Mouse (Mus musculus) heart, embryonic 15.5 days (tissue): ENCODE results near the gene 9230102O04Rik. TPM values are rescaled to one million over a fixed set of nuclear protein-coding genes. Genes with fewer than 3 reads are reported as not detected.

Experiments
- ATAC-seq: fragments of 200-750 bp; cut with Nextera tagmentation; replicated peaks from 2 replicates; pipeline ENCODE4 v1.8.0; 2017; ENCODE audit warnings: low read depth, moderate TSS enrichment; ENCODE audit not compliant: insufficient number of reproducible peaks, insufficient read depth, low FRiP score
- H3K27ac ChIP-seq: fragments of 300-500 bp; sonication (generic); 2 replicates; pipeline ENCODE4 v1.5.1; 2015; ENCODE audit warnings: mild to moderate bottlenecking, inconsistent platforms
- H3K27me3 ChIP-seq: fragments of 300-500 bp; sonication (generic); 2 replicates; pipeline ENCODE4 v1.6.1; 2015; ENCODE audit warnings: inconsistent platforms
- H3K36me3 ChIP-seq: fragments of 300-500 bp; sonication (generic); 2 replicates; pipeline ENCODE4 v1.6.1; 2015; ENCODE audit warnings: mild to moderate bottlenecking, inconsistent platforms
- H3K4me1 ChIP-seq: fragments of 300-500 bp; sonication (generic); replicated peaks from 2 replicates; pipeline ENCODE4 v1.6.1; 2015; ENCODE audit warnings: inconsistent platforms
- H3K4me2 ChIP-seq: fragments of 300-500 bp; sonication (generic); 2 replicates; pipeline ENCODE4 v1.6.1; 2015; ENCODE audit warnings: inconsistent platforms, mild to moderate bottlenecking, moderate library complexity
- H3K4me3 ChIP-seq: fragments of 300-500 bp; sonication (generic); 2 replicates; pipeline ENCODE4 v1.5.1; 2015; ENCODE audit warnings: mild to moderate bottlenecking, inconsistent platforms
- H3K9ac ChIP-seq: fragments of 300-500 bp; sonication (generic); 2 replicates; pipeline ENCODE4 v1.6.1; 2015; ENCODE audit warnings: mild to moderate bottlenecking, inconsistent platforms
- H3K9me3 ChIP-seq: fragments of 300-500 bp; sonication (generic); replicated peaks from 2 replicates; pipeline ENCODE4 v1.6.1; 2016; ENCODE audit warnings: inconsistent platforms
- WGBS: fragments of 180-500 bp; shearing (Covaris S2); methylation state at CpG from one replicate; pipeline ENCODE4 v1.1.7; 2015; ENCODE audit warnings: mixed read lengths; 5-methylcytosine and 5-hydroxymethylcytosine counted together
- polyA plus RNA-seq: library from polyadenylated mRNA; unstranded; fragments of >200 nt; fragmentation: Nextera tagmentation; extraction: Ambion mirVana; gene quantifications from 2 replicates; pipeline ENCODE4 v1.2.1, GENCODE M21; 2015

The 9230102O04Rik gene
- polyA plus RNA-seq, 1 experiment from 2014 or later: not detected

DNA sequence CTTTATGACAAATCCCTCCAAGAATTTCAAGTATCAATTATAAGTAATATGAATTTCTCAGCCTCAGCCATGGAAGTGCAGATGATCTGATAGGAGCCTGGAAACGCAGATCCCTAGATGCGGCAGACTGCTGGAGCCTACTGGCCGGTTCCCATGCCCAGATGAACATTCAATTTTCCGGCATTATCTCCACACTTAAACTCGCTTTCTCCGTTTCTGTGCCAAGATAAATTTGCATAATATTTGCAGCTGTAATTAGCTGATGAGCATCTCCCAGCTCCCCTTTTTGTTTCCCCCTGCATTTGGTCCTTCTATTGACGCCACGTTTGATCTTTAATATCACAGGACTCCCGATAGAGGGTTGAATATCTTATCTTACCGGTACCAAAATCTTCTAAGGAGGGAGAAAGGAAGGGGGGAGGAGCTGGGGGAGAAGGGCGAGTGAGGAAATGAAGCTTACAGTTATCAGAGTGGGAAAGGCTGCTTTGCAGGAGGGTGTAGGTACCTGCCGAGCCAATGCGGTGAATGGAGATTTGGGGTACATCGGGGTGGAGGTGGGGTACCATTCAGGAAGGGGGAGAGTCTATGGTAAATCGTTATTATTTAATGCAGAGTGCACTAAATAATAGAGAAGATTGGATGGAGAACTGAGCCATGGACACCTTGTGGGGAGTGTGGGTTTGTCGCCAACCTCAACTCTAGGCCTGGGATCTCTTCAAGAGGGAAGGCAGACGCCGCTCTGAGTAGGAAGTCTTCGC, 5.7 kb upstream of the 9230102O04Rik start:
- Histone ChIP-seq H3K27ac (no peak overlapping the region), H3K9ac (no peak overlapping the region), H3K9me3 (no peaks in the 10 kb centered on the region), H3K4me1 (peaks cover 10% of the 10 kb centered on the region), H3K4me2 (no peak overlapping the region), H3K27me3 (peaks cover 93% of the 10 kb centered on the region), H3K36me3 (no peaks in the 10 kb centered on the region), H3K4me3 (no peak overlapping the region)
- no peak for ATAC-seq
- WGBS: 3% methylated on average over 19 of the region's 19 CpGs

GRCm38 (mm10) chr2:9893272-9893953, 4.1 kb upstream of the 9230102O04Rik start:
- Histone ChIP-seq H3K4me2 (no peak overlapping the region), H3K4me3 (no peak overlapping the region), H3K27ac (no peak overlapping the region), H3K9ac (no peak overlapping the region), H3K9me3 (no peaks in the 10 kb centered on the region), H3K27me3 (peaks cover 95% of the 10 kb centered on the region), H3K4me1 (peaks cover 22% of the 10 kb centered on the region), H3K36me3 (no peaks in the 10 kb centered on the region)
- 2% methylated on average over 6 of the region's 6 CpGs for WGBS
- no peak for ATAC-seq

DNA sequence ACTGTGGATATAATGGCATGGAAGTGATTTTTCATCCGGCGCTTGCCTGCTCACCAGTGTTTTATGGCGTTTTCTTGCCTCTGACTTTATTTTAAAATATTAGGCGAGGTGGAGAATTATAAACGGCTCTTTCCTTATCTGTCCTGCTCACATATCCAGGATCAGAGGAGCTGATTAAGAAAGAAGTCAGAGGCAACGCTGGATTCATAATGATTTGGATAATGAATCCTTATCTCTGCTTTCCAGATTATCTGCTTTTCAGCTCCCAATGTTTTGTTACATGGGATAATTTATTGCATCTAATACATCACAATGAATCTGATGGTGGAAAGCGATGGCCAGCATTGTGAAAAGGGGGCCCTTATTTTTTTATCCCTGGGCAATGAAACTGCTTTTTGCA, 3.2 kb upstream of the 9230102O04Rik start:
- H3K4me3 ChIP-seq: no peak overlapping the region
- 8% methylated on average over 7 of the region's 7 CpGs for WGBS
- H3K27me3 ChIP-seq: peaks cover 93% of the 10 kb centered on the region
- no peak overlapping the region for H3K4me2 ChIP-seq
- no peak for ATAC-seq
- no peaks in the 10 kb centered on the region for H3K36me3 ChIP-seq
- peaks cover 22% of the 10 kb centered on the region for H3K4me1 ChIP-seq
- H3K27ac ChIP-seq: no peak overlapping the region
- H3K9ac ChIP-seq: no peak overlapping the region
- H3K9me3 ChIP-seq: no peaks in the 10 kb centered on the region

GRCm38 (mm10) chr2:9890906-9891305, 1.6 kb upstream of the 9230102O04Rik start:
- no peak for ATAC-seq
- Histone ChIP-seq H3K4me2 (no peak overlapping the region), H3K9ac (no peak overlapping the region), H3K4me1 (peaks cover 18% of the 10 kb centered on the region), H3K27ac (no peak overlapping the region), H3K36me3 (no peaks in the 10 kb centered on the region), H3K27me3 (peaks cover 93% of the 10 kb centered on the region), H3K9me3 (no peaks in the 10 kb centered on the region), H3K4me3 (no peak overlapping the region)
- WGBS: 7% methylated on average over 5 of the region's 5 CpGs

GRCm38 (mm10) chr2:9890251-9890650, 911 bp upstream of the 9230102O04Rik start:
- H3K9me3 ChIP-seq: no peaks in the 10 kb centered on the region
- no peaks in the 10 kb centered on the region for H3K36me3 ChIP-seq
- peaks cover 93% of the 10 kb centered on the region for H3K27me3 ChIP-seq
- no peak for ATAC-seq
- H3K9ac ChIP-seq: no peak overlapping the region
- H3K27ac ChIP-seq: no peak overlapping the region
- H3K4me2 ChIP-seq: peak overlapping the region; percentile 68
- peak overlapping the region; percentile 38 for H3K4me3 ChIP-seq
- 5% methylated on average over 8 of the region's 8 CpGs for WGBS
- H3K4me1 ChIP-seq: peaks cover 12% of the 10 kb centered on the region

- H3K27me3 ChIP-seq: peaks cover 93% of the 10 kb centered on the region
- no peak within 1 kb of the TSS for H3K27ac ChIP-seq
- H3K9ac ChIP-seq: no peak within 1 kb of the TSS
- H3K4me2 ChIP-seq: peak within 1 kb of the TSS; percentile 68
- peaks cover 12% of the 10 kb centered on the region for H3K4me1 ChIP-seq
- peak within 1 kb of the TSS; percentile 38 for H3K4me3 ChIP-seq
- WGBS: 1% methylated on average over 23 of the region's 23 CpGs
- H3K9me3 ChIP-seq: no peaks in the 10 kb centered on the region
- ATAC-seq: no peak
- no peaks in the 10 kb centered on the region for H3K36me3 ChIP-seq
Observed at GRCm38 (mm10) chr2:9889651-9890183, 377 bp upstream of the 9230102O04Rik start, which contains the start of gene Gata3. TSS of gene Gata3 (minus strand) at chr2:9890034.

GRCm38 (mm10) chr2:9887636-9888035, 1.7 kb downstream of the 9230102O04Rik start:
- no peak overlapping the region for H3K4me3 ChIP-seq
- H3K4me2 ChIP-seq: no peak overlapping the region
- H3K27me3 ChIP-seq: peaks cover 93% of the 10 kb centered on the region
- H3K27ac ChIP-seq: no peak overlapping the region
- no peak for ATAC-seq
- no peaks in the 10 kb centered on the region for H3K9me3 ChIP-seq
- H3K4me1 ChIP-seq: peaks cover 30% of the 10 kb centered on the region
- no peaks in the 10 kb centered on the region for H3K36me3 ChIP-seq
- 3% methylated on average over 7 of the region's 7 CpGs for WGBS
- H3K9ac ChIP-seq: no peak overlapping the region

GRCm38 (mm10) chr2:9886921-9887610, 2.3 kb downstream of the 9230102O04Rik start:
- Histone ChIP-seq H3K27me3 (peaks cover 93% of the 10 kb centered on the region), H3K4me1 (peaks cover 36% of the 10 kb centered on the region), H3K9ac (no peak overlapping the region), H3K9me3 (no peaks in the 10 kb centered on the region), H3K36me3 (no peaks in the 10 kb centered on the region), H3K4me2 (no peak overlapping the region), H3K4me3 (no peak overlapping the region), H3K27ac (no peak overlapping the region)
- no peak for ATAC-seq
- WGBS: 8% methylated on average over 7 of the region's 7 CpGs

- H3K4me3 ChIP-seq: no peak overlapping the region
- no peak overlapping the region for H3K27ac ChIP-seq
- no peaks in the 10 kb centered on the region for H3K9me3 ChIP-seq
- no peaks in the 10 kb centered on the region for H3K36me3 ChIP-seq
- WGBS: 40% methylated on average over 3 of the region's 3 CpGs
- no peak overlapping the region for H3K9ac ChIP-seq
- ATAC-seq: no peak
- H3K4me2 ChIP-seq: no peak overlapping the region
- H3K4me1 ChIP-seq: peaks cover 46% of the 10 kb centered on the region
- peaks cover 97% of the 10 kb centered on the region for H3K27me3 ChIP-seq
Observed at GRCm38 (mm10) chr2:9886031-9886430, 3.3 kb downstream of the 9230102O04Rik start.

DNA sequence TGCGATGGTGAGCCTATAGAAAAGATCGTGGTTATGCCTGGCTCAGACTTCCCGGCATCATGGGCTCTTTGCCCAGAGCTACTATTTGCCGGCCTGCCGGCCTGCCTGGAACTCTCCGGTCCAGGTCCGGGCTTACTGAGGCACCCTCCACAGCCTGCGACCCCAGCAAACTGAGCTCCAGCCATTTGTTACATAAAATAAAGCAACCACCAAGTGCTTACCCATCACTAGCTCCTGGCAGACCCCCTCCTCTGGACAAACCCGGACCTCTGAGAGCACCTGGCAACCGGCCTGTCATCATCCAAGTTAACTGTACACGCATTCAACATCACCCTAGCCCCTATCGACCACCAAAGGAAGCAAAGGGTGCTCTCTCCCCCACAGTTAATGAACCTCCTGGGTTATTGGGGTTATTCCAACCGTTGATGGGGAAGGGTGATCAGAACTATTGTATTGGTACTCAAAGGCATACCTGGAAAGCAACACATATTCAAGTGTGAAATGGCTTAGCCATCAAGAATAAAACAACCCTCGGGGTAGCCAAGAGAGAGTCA, 4.0 kb downstream of the 9230102O04Rik start:
- ATAC-seq: no peak
- no peak overlapping the region for H3K4me2 ChIP-seq
- no peaks in the 10 kb centered on the region for H3K36me3 ChIP-seq
- no peak overlapping the region for H3K4me3 ChIP-seq
- peaks cover 53% of the 10 kb centered on the region for H3K4me1 ChIP-seq
- H3K27ac ChIP-seq: no peak overlapping the region
- H3K27me3 ChIP-seq: peaks cover 97% of the 10 kb centered on the region
- WGBS: 15% methylated on average over 14 of the region's 14 CpGs
- no peak overlapping the region for H3K9ac ChIP-seq
- no peaks in the 10 kb centered on the region for H3K9me3 ChIP-seq
